Mouse (Mus musculus) stomach, embryonic 16.5 days (tissue): ENCODE data around the gene Col28a1. TPM values are rescaled to one million over a fixed set of nuclear protein-coding genes. Genes with fewer than 3 reads are reported as not detected.
A peak's percentile ranks its signal among the peaks of the same experiment; 100 is the strongest.

Experiments used
- ATAC-seq: fragments of 200-750 bp; cut with Nextera tagmentation; 2 replicates; pipeline ENCODE4 v1.8.0; 2017; ENCODE audit warnings: moderate number of reproducible peaks, moderate TSS enrichment; ENCODE audit not compliant: insufficient read depth, low FRiP score
- H3K27ac ChIP-seq: fragments of 300-500 bp; sonication (generic); 2 replicates; pipeline ENCODE4 v1.5.1; 2014; ENCODE audit warnings: low read length
- H3K27me3 ChIP-seq: fragments of 300-500 bp; sonication (generic); 2 replicates; pipeline ENCODE4 v1.6.1; 2014; ENCODE audit warnings: low read length, control low read depth, mixed read lengths; ENCODE audit not compliant: control insufficient read depth, insufficient read depth
- H3K36me3 ChIP-seq: fragments of 300-500 bp; sonication (generic); 2 replicates; pipeline ENCODE4 v1.6.1; 2014; ENCODE audit warnings: low read length; ENCODE audit not compliant: control insufficient read depth, insufficient read depth
- H3K4me1 ChIP-seq: fragments of 300-500 bp; sonication (generic); 2 replicates; pipeline ENCODE4 v1.6.1; 2014; ENCODE audit warnings: low read length, control low read depth, mixed read lengths; ENCODE audit not compliant: control insufficient read depth, insufficient read depth
- H3K4me2 ChIP-seq: fragments of 300-500 bp; sonication (generic); 2 replicates; pipeline ENCODE4 v1.6.1; 2014; ENCODE audit warnings: low read depth, low read length, mixed read lengths
- H3K4me3 ChIP-seq: fragments of 300-500 bp; sonication (generic); replicated peaks from 2 replicates; pipeline ENCODE4 v1.5.1; 2014; ENCODE audit warnings: mild to moderate bottlenecking, low read length
- H3K9ac ChIP-seq: fragments of 300-500 bp; sonication (generic); 2 replicates; pipeline ENCODE4 v1.6.1; 2014; ENCODE audit warnings: low read length
- H3K9me3 ChIP-seq: fragments of 300-500 bp; sonication (generic); replicated peaks from 2 replicates; pipeline ENCODE4 v1.6.1; 2016; ENCODE audit warnings: low read length, control low read depth; ENCODE audit not compliant: control insufficient read depth
- WGBS: fragments of 180-500 bp; shearing (Covaris S2); extraction: QIAGEN DNeasy Blood & Tissue Kit; methylation state at CpG from one replicate; pipeline ENCODE4 v1.1.7; 2014; 5-methylcytosine and 5-hydroxymethylcytosine counted together
- polyA plus RNA-seq: library from polyadenylated mRNA; unstranded; fragments of >200 nt; fragmentation: Nextera tagmentation; extraction: Ambion mirVana; gene quantifications from 2 replicates; pipeline ENCODE4 v1.2.1, GENCODE M21; 2015

Gene Col28a1
- polyA plus RNA-seq, 1 experiment from 2014 or later, result 2.5 TPM

GRCm38 (mm10) chr6:8067124-8067523 is 125.3 kb downstream of the Col28a1 start:
- no peak overlapping the region for H3K4me3 ChIP-seq
- whole genome bisulfite sequencing, result 82% methylated on average over 3 of the region's 3 CpGs

GRCm38 (mm10) chr6:8066208-8066607 is 126.2 kb downstream of the Col28a1 start:
- 53% methylated on average over 3 of the region's 3 CpGs for WGBS
- no peak overlapping the region for H3K4me2 ChIP-seq
- no peak for ATAC-seq

More at GRCm38 (mm10) chr6:8067124-8067523, 125.3 kb downstream of the Col28a1 start:
- H3K9me3 ChIP-seq, result no peaks in the 10 kb centered on the region
- H3K4me2 ChIP-seq, result no peak overlapping the region
- no peak for ATAC-seq
- H3K27ac ChIP-seq, result no peak overlapping the region
- H3K27me3 ChIP-seq, result no peaks in the 10 kb centered on the region
- H3K4me1 ChIP-seq, result no peaks in the 10 kb centered on the region
- H3K9ac ChIP-seq, result no peak overlapping the region
- H3K36me3 ChIP-seq, result no peaks in the 10 kb centered on the region

GRCm38 (mm10) chr6:8059199-8059598 is 133.2 kb downstream of the Col28a1 start:
- 84% methylated on average over 7 of the region's 7 CpGs for WGBS
- Histone ChIP-seq H3K9me3 (no peaks in the 10 kb centered on the region), H3K4me3 (no peak overlapping the region), H3K27me3 (no peaks in the 10 kb centered on the region), H3K9ac (no peak overlapping the region), H3K4me2 (no peak overlapping the region), H3K36me3 (no peaks in the 10 kb centered on the region), H3K4me1 (no peaks in the 10 kb centered on the region), H3K27ac (no peak overlapping the region)
- no peak for ATAC-seq

More at GRCm38 (mm10) chr6:8066208-8066607, 126.2 kb downstream of the Col28a1 start:
- Histone ChIP-seq H3K9ac (no peak overlapping the region), H3K36me3 (no peaks in the 10 kb centered on the region), H3K27ac (no peak overlapping the region), H3K4me3 (no peak overlapping the region), H3K4me1 (no peaks in the 10 kb centered on the region), H3K27me3 (no peaks in the 10 kb centered on the region), H3K9me3 (no peaks in the 10 kb centered on the region)

GRCm38 (mm10) chr6:8048216-8048615 is 144.2 kb downstream of the Col28a1 start:
- ATAC-seq, result no peak
- Histone ChIP-seq H3K9me3 (no peaks in the 10 kb centered on the region), H3K36me3 (no peaks in the 10 kb centered on the region), H3K4me3 (no peak overlapping the region), H3K4me1 (0 out of 2 replicates have a peak, but pooled peaks cover 4% of the 10 kb centered on the region), H3K27me3 (no peaks in the 10 kb centered on the region), H3K9ac (no peak overlapping the region), H3K27ac (no peak overlapping the region), H3K4me2 (no peak overlapping the region)
- 85% methylated on average over 2 of the region's 2 CpGs for WGBS

GRCm38 (mm10) chr6:8046446-8046845 is 146.0 kb downstream of the Col28a1 start:
- Histone ChIP-seq H3K4me1 (0 out of 2 replicates have a peak, but pooled peaks cover 4% of the 10 kb centered on the region), H3K4me3 (no peak overlapping the region), H3K27ac (peak overlapping the region; percentile 34; the same call in 1 of the 2 replicates), H3K9me3 (no peaks in the 10 kb centered on the region), H3K4me2 (no peak overlapping the region), H3K36me3 (no peaks in the 10 kb centered on the region), H3K9ac (no peak overlapping the region), H3K27me3 (no peaks in the 10 kb centered on the region)
- WGBS, result 26% methylated on average over 4 of the region's 4 CpGs
- peak; percentile 62; the same call in 1 of the 2 replicates for ATAC-seq

- Histone ChIP-seq H3K27ac (no peak overlapping the region), H3K36me3 (no peaks in the 10 kb centered on the region), H3K4me3 (no peak overlapping the region), H3K4me2 (no peak overlapping the region), H3K9ac (no peak overlapping the region), H3K9me3 (no peaks in the 10 kb centered on the region), H3K4me1 (0 out of 2 replicates have a peak, but pooled peaks cover 4% of the 10 kb centered on the region), H3K27me3 (no peaks in the 10 kb centered on the region)
- ATAC-seq, result no peak
- WGBS, result 53% methylated on average over 1 of the region's 1 CpGs
These were observed 146.6 kb downstream of the Col28a1 start for GRCm38 (mm10) chr6:8045825-8046224.

- Histone ChIP-seq H3K4me3 (no peak overlapping the region), H3K4me1 (no peaks in the 10 kb centered on the region), H3K9me3 (no peaks in the 10 kb centered on the region), H3K27me3 (no peaks in the 10 kb centered on the region), H3K4me2 (no peak overlapping the region; the same call in 1 of the 2 replicates), H3K36me3 (no peaks in the 10 kb centered on the region), H3K9ac (no peak overlapping the region), H3K27ac (no peak overlapping the region)
- 49% methylated on average over 4 of the region's 4 CpGs for WGBS
- ATAC-seq, result no peak
These were observed 163.7 kb downstream of the Col28a1 start for GRCm38 (mm10) chr6:8028711-8029110.

GRCm38 (mm10) chr6:8025332-8026129 is 166.9 kb downstream of the Col28a1 start:
- H3K9me3 ChIP-seq, result no peaks in the 10 kb centered on the region
- 85% methylated on average over 7 of the region's 7 CpGs for WGBS
- no peak overlapping the region for H3K4me3 ChIP-seq
- H3K4me1 ChIP-seq, result no peaks in the 10 kb centered on the region
- ATAC-seq, result no peak
- no peaks in the 10 kb centered on the region for H3K27me3 ChIP-seq
- H3K36me3 ChIP-seq, result no peaks in the 10 kb centered on the region
- no peak overlapping the region for H3K4me2 ChIP-seq
- H3K27ac ChIP-seq, result no peak overlapping the region
- no peak overlapping the region for H3K9ac ChIP-seq

- H3K4me2 ChIP-seq, result no peak overlapping the region
- peak; percentile 82; the same call in 1 of the 2 replicates for ATAC-seq
These were observed 168.9 kb downstream of the Col28a1 start for GRCm38 (mm10) chr6:8023527-8023926.

More at GRCm38 (mm10) chr6:8023527-8023926, 168.9 kb downstream of the Col28a1 start:
- Histone ChIP-seq H3K4me3 (no peak overlapping the region), H3K27ac (peak overlapping the region; percentile 71), H3K27me3 (no peaks in the 10 kb centered on the region), H3K4me1 (no peaks in the 10 kb centered on the region), H3K9ac (no peak overlapping the region), H3K9me3 (no peaks in the 10 kb centered on the region), H3K36me3 (no peaks in the 10 kb centered on the region)
- 65% methylated on average over 3 of the region's 3 CpGs for WGBS
